Mouse (Mus musculus): ENCODE results near the gene Dbx1. TPM values are rescaled to one million over a fixed set of nuclear protein-coding genes. Genes with fewer than 3 reads are reported as not detected.

Gene Dbx1
- polyA plus RNA-seq, 1 experiment from 2014 or later: 78.5 TPM

DNA sequence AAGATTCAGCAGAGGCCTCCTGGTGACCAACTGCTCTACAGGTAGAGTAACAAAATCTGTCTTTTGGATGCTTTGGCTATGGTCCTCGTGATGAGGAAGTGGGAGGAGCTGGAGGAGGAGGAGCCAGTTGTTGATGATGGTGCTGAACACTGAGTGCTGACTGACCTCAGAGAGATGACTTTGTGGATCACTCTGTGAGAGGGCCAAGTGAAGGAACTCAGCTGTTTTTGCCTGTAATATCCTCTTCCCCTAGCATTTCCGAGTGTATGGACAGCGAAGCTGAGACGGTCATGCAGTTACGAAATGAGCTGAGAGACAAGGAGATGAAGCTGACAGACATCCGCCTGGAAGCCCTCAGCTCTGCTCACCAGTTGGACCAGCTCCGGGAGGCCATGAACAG, 54.1 kb downstream of the Dbx1 start:
- peaks cover 56% of the 10 kb centered on the region for H3K36me3 ChIP-seq
- 94% methylated on average over 7 of the region's 7 CpGs for WGBS
- no peaks in the 10 kb centered on the region for H3K4me1 ChIP-seq (replicated peaks)
- H3K27ac ChIP-seq: no peak overlapping the region
- H3K4me3 ChIP-seq (replicated peaks): no peak overlapping the region
- ATAC-seq: no peak
- no peak overlapping the region for H3K4me2 ChIP-seq (replicated peaks)
- H3K9me3 ChIP-seq: no peaks in the 10 kb centered on the region
- H3K27me3 ChIP-seq: no peaks in the 10 kb centered on the region
- H3K9ac ChIP-seq (replicated peaks): no peak overlapping the region

DNA sequence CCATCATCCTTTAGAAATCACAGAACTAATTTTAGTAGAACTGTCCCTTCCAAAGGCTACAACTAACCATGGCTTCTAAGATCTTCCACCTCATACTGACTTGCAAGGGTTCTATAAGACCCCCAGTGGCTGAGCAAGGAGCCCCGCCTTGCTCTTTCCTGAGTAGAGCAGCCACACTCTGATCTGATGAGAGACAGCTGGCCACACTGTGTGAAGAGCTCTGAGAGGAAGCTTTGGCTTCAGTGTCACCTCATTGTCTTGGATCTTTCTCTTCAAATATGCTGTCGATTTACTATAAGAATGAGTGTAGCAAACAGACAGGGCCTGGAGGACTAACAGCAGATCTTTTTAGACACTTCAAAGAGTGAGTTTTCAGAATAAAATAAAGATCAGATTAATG, 54.7 kb downstream of the Dbx1 start:
- Histone ChIP-seq H3K27me3 (no peaks in the 10 kb centered on the region), H3K4me2 (replicated peaks) (no peak overlapping the region), H3K4me3 (replicated peaks) (no peak overlapping the region), H3K27ac (no peak overlapping the region), H3K9me3 (no peaks in the 10 kb centered on the region), H3K4me1 (replicated peaks) (no peaks in the 10 kb centered on the region), H3K36me3 (peaks cover 57% of the 10 kb centered on the region), H3K9ac (replicated peaks) (no peak overlapping the region)
- no peak for ATAC-seq
- WGBS: 87% methylated on average over 2 of the region's 2 CpGs

Other genes starting within 250 kb of the Dbx1 start
- 3.5 and 4.5 TPM in 2 replicates for gene Htatip2, start 122.3 kb upstream of the Dbx1 start, polyA plus RNA-seq (2015; fragmentation: Nextera tagmentation; extraction: Ambion mirVana)
- 50.6 and 54.2 TPM in 2 replicates for gene Prmt3, start 141.5 kb upstream of the Dbx1 start, polyA plus RNA-seq (2015; fragmentation: Nextera tagmentation; extraction: Ambion mirVana)